Mouse (Mus musculus) kidney, postnatal 0 days (tissue): ENCODE measurements around the gene Trp53tg5. TPM values are rescaled to one million over a fixed set of nuclear protein-coding genes. Genes with fewer than 3 reads are reported as not detected.

Source experiments
- ATAC-seq: fragments of 200-750 bp; cut with Nextera tagmentation; replicated peaks from 2 replicates; pipeline ENCODE4 v1.8.0; 2017; ENCODE audit warnings: low read depth, moderate number of reproducible peaks, moderate TSS enrichment, moderate library complexity; ENCODE audit not compliant: low FRiP score
- DNase-seq: peaks from one replicate; pipeline ENCODE4 v3.0.0-alpha.2; 2016; ENCODE audit warnings: low spot score
- H3K27ac ChIP-seq: fragments of 300-500 bp; sonication (generic); 2 replicates; pipeline ENCODE4 v1.5.1; 2014; ENCODE audit warnings: mild to moderate bottlenecking
- H3K27me3 ChIP-seq: fragments of 300-500 bp; sonication (generic); 2 replicates; pipeline ENCODE4 v1.6.1; 2014; ENCODE audit warnings: low read length, mixed read lengths; ENCODE audit not compliant: insufficient read depth
- H3K36me3 ChIP-seq: fragments of 300-500 bp; sonication (generic); 2 replicates; pipeline ENCODE4 v1.6.1; 2014; ENCODE audit warnings: low read length, mixed read lengths; ENCODE audit not compliant: insufficient read depth
- H3K4me1 ChIP-seq: fragments of 300-500 bp; sonication (generic); replicated peaks from 2 replicates; pipeline ENCODE4 v1.6.1; 2014; ENCODE audit warnings: antibody characterized with exemption, low read length, mixed read lengths; ENCODE audit not compliant: insufficient read depth
- H3K4me2 ChIP-seq: fragments of 300-500 bp; sonication (generic); 2 replicates; pipeline ENCODE4 v1.6.1; 2014; ENCODE audit warnings: mild to moderate bottlenecking, low read length, moderate library complexity, mixed read lengths
- H3K4me3 ChIP-seq: fragments of 300-500 bp; sonication (generic); replicated peaks from 2 replicates; pipeline ENCODE4 v1.5.1; 2014; ENCODE audit warnings: low read depth, low read length
- H3K9ac ChIP-seq: fragments of 300-500 bp; sonication (generic); 2 replicates; pipeline ENCODE4 v1.6.1; 2014; ENCODE audit warnings: low read depth, low read length
- H3K9me3 ChIP-seq: fragments of 300-500 bp; sonication (generic); replicated peaks from 2 replicates; pipeline ENCODE4 v1.6.1; 2016; ENCODE audit warnings: low read length, inconsistent platforms, mixed read lengths
- CTCF ChIP-seq: IDR thresholded peaks from 2 replicates; pipeline ENCODE4 v1.5.1; 2016; ENCODE audit warnings: antibody characterized with exemption, low read depth, mild to moderate bottlenecking, moderate library complexity
- WGBS: fragments of 180-500 bp; shearing (Covaris S2); extraction: QIAGEN DNeasy Blood & Tissue Kit; methylation state at CpG from one replicate; pipeline ENCODE4 v1.1.7; 2014; 5-methylcytosine and 5-hydroxymethylcytosine counted together
- polyA plus RNA-seq: library from polyadenylated mRNA; unstranded; fragments of >200 nt; fragmentation: Nextera tagmentation; extraction: Ambion mirVana; gene quantifications from 2 replicates; pipeline ENCODE4 v1.2.1, GENCODE M21; 2015

Gene Trp53tg5
- polyA plus RNA-seq, 1 experiment from 2014 or later: not detected

DNA sequence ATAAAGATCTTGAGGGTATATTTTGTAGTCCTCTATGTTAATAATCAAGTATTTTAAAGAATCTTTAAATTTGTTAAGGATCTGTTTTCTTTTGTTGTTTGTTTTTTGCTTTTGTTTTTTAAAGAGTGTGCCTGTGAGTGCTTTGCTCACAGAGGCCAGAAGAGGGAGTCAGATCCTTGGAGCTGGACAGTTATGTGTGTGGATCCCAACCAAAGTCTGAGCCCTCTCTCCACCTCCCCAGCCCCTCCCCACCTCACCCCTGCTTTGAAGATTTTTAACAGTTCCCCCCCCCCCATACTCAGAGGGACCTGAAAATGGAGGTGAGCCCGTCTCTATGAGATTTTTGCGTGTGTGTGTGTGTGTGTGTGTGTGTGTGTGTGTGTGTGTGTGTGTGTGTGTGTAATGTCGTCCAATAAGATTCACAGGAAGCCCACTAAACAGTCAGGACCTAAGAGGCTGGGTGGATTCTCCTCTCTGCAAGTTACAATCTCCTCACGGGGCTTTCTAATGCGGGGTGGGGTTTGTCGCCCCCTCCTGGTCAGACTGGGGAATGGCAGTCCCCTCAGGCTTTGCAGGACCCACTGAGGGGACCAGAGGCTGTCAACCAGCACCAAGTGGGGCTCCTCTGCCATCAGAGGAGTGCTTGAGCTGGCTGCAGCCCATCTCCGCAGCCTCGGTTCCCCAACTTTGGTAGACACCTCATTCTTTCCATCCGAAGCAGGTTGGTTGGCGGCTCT is 44.1 kb upstream of the Trp53tg5 start:
- no peak overlapping the region for H3K4me3 ChIP-seq
- no peaks in the 10 kb centered on the region for H3K36me3 ChIP-seq
- no peaks in the 10 kb centered on the region for H3K9me3 ChIP-seq
- WGBS: 38% methylated on average over 9 of the region's 10 CpGs
- no peak overlapping the region for H3K9ac ChIP-seq
- no peaks in the 10 kb centered on the region for H3K27me3 ChIP-seq
- DNase-seq (peak; percentile 66), ATAC-seq (no peak; the same call in 1 of the 2 replicates)
- no peak overlapping the region for H3K4me2 ChIP-seq
- peak; percentile 89 for TF ChIP-seq CTCF
- H3K27ac ChIP-seq: peak overlapping the region; percentile 47
- H3K4me1 ChIP-seq: no peaks in the 10 kb centered on the region; the same call in 1 of the 2 replicates

DNA sequence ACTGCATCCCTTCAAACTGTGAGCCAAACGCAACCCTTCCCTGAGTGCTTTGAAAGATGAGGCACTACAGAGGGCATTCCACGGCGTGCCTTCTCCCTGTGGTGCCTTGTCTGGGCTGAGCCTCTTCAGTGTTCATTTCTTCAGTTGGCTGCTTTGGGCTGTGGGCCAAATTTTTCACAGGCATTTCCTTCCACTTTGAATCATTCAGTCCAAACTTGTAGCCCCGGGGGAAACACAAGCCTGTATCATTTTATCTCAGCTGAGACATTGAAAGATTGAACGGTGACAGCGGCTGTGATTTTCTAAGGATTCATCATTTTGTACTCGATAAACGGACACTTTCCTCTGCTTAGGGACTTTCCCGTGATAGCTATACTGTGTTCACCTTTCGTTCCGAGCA is 43.1 kb upstream of the Trp53tg5 start:
- no peaks in the 10 kb centered on the region for H3K9me3 ChIP-seq
- no peak for TF ChIP-seq CTCF
- ATAC-seq: no peak
- no peaks in the 10 kb centered on the region; the same call in 1 of the 2 replicates for H3K4me1 ChIP-seq
- no peak overlapping the region for H3K4me2 ChIP-seq
- no peak overlapping the region for H3K9ac ChIP-seq
- H3K27ac ChIP-seq: no peak overlapping the region
- 82% methylated on average over 11 of the region's 11 CpGs for WGBS
- no peak overlapping the region for H3K4me3 ChIP-seq
- no peaks in the 10 kb centered on the region for H3K36me3 ChIP-seq
- H3K27me3 ChIP-seq: no peaks in the 10 kb centered on the region
- no peak for DNase-seq

DNA sequence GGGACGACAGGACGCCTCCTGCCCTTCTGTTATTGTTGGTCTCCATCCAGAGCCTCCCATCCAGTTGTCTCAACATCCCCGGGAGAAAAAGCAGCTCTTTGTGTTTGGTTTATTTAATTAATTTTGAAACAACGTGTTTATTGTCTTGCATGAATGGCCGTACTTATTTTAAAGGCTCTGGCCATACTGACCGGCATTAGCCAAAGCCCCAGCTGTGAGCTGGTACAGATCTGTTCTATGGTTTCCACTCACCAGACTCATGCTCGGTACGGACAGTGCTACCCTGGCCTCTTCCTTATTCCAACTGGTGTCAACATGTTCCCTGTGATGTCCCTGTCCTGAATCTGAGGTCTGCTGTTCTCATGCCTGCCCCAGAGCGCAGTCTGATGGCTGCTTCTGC is 42.4 kb upstream of the Trp53tg5 start:
- Histone ChIP-seq H3K9ac (no peak overlapping the region), H3K27ac (no peak overlapping the region), H3K4me2 (no peak overlapping the region), H3K4me1 (no peaks in the 10 kb centered on the region), H3K27me3 (no peaks in the 10 kb centered on the region), H3K9me3 (no peaks in the 10 kb centered on the region), H3K4me3 (no peak overlapping the region), H3K36me3 (no peaks in the 10 kb centered on the region)
- DNase-seq (no peak), ATAC-seq (no peak)
- 60% methylated on average over 9 of the region's 9 CpGs for WGBS
- TF ChIP-seq CTCF: no peak

DNA sequence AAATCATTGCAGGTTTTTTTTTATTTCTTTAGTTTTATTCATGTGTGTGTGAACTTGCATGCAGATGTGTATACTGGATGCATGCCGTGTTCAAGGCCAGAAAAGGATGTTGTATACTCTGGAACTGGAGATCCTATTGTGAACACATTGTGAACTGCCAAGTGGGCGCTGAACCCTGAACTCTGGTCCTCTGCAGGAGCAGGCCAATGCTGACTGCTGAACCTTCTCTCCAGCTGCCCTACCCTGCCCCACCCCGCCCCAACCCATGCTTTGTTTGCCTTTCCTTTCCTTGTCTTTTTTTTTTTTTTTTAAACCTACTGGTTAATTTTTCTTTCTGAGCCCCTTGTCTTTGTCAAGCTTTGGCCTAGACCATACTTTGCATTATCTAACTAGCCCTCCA is 41.4 kb upstream of the Trp53tg5 start:
- no peaks in the 10 kb centered on the region for H3K36me3 ChIP-seq
- no peaks in the 10 kb centered on the region for H3K9me3 ChIP-seq
- H3K27me3 ChIP-seq: no peaks in the 10 kb centered on the region
- H3K4me2 ChIP-seq: no peak overlapping the region
- TF ChIP-seq CTCF: no peak
- H3K9ac ChIP-seq: no peak overlapping the region
- no peaks in the 10 kb centered on the region for H3K4me1 ChIP-seq
- no peak overlapping the region for H3K27ac ChIP-seq
- WGBS: 83% methylated on average over 3 of the region's 3 CpGs
- DNase-seq: no peak
- ATAC-seq: no peak
- H3K4me3 ChIP-seq: no peak overlapping the region

DNA sequence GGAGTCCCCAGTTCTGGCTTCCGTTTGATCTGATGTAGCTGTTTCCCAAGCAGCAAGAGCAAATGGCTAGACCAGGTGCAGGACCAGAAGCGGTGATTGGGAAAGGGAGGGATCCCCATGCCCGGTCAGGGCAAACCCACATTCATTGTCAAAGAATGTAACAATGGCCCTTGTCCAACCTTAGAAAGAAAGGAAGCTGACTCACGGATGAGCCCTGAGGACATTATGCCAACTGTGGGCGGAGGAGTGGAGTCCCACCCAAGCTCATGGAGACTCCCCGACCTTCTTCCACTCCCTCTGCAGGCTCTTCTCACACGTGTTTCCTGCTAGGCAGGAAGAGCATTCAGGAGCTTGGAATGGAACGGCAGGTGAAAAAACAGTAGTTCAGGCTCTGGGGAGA is 39.9 kb upstream of the Trp53tg5 start:
- ATAC-seq (no peak), DNase-seq (peak; percentile 42)
- 58% methylated on average over 8 of the region's 8 CpGs for WGBS
- no peaks in the 10 kb centered on the region for H3K36me3 ChIP-seq
- no peak overlapping the region for H3K4me3 ChIP-seq
- no peaks in the 10 kb centered on the region for H3K9me3 ChIP-seq
- no peaks in the 10 kb centered on the region for H3K27me3 ChIP-seq
- no peak overlapping the region for H3K27ac ChIP-seq
- H3K9ac ChIP-seq: no peak overlapping the region
- H3K4me1 ChIP-seq: no peaks in the 10 kb centered on the region
- no peak overlapping the region for H3K4me2 ChIP-seq
- TF ChIP-seq CTCF: no peak

DNA sequence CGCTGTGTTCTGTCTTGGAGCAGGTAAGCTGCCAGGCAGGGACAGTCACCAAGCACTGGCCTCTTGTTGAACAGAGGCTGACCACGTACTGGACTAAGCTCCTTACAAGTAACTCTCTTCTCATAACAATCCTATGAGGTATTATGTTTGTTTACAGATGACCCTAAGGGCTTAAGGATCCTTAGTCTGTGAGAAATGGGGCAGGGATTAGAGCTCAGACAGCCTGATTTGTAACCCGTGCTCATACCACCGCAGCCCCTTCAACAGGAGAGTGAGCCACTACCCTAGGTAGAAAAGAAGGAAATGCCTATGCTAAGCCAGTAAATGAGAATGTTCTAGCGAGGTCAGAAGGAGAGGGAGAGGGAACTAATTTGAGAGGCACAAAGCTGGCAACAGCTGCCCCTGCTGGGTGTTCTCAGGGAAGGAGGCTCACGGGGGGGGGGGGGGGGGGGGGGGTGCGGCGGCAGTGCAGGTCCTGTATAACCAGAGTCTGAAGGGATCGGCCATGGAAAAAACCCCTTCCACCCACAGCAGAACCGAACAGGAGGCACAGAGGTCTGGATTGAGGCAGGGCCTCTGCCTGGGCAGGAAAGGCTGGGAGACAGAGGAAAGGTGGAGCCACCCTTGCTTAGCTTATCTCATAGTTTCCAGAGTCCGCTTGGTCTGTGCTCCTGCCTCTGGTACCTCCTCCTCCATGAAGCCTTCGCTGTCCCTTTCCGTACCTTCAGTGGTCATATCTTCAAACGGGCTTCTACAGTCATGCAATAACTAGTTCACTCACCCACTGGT is 38.8 kb upstream of the Trp53tg5 start:
- Histone ChIP-seq H3K4me1 (no peaks in the 10 kb centered on the region), H3K27me3 (no peaks in the 10 kb centered on the region), H3K4me2 (no peak overlapping the region), H3K4me3 (no peak overlapping the region), H3K9me3 (no peaks in the 10 kb centered on the region), H3K9ac (no peak overlapping the region), H3K27ac (0 out of 2 replicates have a peak overlapping the region, but pooled peaks have one; percentile 37), H3K36me3 (no peaks in the 10 kb centered on the region)
- 60% methylated on average over 11 of the region's 14 CpGs for WGBS
- ATAC-seq (no peak), DNase-seq (no peak)
- no peak for TF ChIP-seq CTCF
